Mouse (Mus musculus): Measurements from ENCODE around the gene Atp2b2. TPM values are rescaled to one million over a fixed set of nuclear protein-coding genes. Genes with fewer than 3 reads are reported as not detected.

The Atp2b2 gene
- polyA plus RNA-seq, 1 experiment from 2014 or later, result 0.97 TPM

- Histone ChIP-seq H3K9ac (ENCODE audit: low read length) (no peak overlapping the region), H3K4me1 (ENCODE audit: control insufficient read depth, insufficient read depth, low read length) (no peaks in the 10 kb centered on the region), H3K9me3 (replicated peaks; ENCODE audit: control insufficient read depth, low read length) (no peaks in the 10 kb centered on the region), H3K4me2 (ENCODE audit: low read depth, low read length) (no peak overlapping the region), H3K4me3 (replicated peaks; ENCODE audit: low read length) (no peak overlapping the region), H3K36me3 (ENCODE audit: control insufficient read depth, insufficient read depth, low read length) (no peaks in the 10 kb centered on the region), H3K27me3 (ENCODE audit: control insufficient read depth, insufficient read depth, low read length) (no peaks in the 10 kb centered on the region), H3K27ac (ENCODE audit: low read length) (no peak overlapping the region)
- WGBS, result 67% methylated on average over 8 of the region's 8 CpGs
- ATAC-seq (ENCODE audit: insufficient read depth, low FRiP score), result no peak
These were observed 9.6 kb downstream of the Atp2b2 start for GRCm38 (mm10) chr6:114032822-114033221.

GRCm38 (mm10) chr6:114023794-114024193, 18.6 kb downstream of the Atp2b2 start:
- no peak for ATAC-seq (ENCODE audit: insufficient read depth, low FRiP score)
- H3K4me2 ChIP-seq (ENCODE audit: low read depth, low read length), result no peak overlapping the region

DNA sequence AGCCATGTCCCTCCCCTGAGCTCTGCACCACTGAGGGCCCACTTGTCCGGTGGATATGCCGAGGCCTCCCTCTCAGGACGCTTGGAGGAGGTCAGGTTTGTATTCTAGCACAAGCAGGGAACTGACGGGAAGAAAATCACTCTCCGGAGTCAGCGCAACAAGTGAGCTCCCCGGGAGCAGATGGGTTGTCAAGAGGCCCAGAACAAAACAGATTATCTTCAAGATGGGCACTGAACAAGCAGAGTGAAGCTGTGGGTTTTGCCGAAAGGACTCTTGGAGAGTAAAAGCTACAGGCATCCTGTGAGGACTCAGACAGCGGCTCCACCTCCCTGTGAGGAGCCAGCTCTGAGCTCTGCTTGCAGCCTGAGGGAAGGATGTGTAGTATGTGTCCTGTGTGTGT, 20.3 kb downstream of the Atp2b2 start:
- H3K4me1 ChIP-seq (ENCODE audit: control insufficient read depth, insufficient read depth, low read length), result no peaks in the 10 kb centered on the region
- H3K4me2 ChIP-seq (ENCODE audit: low read depth, low read length), result no peak overlapping the region
- no peaks in the 10 kb centered on the region for H3K27me3 ChIP-seq (ENCODE audit: control insufficient read depth, insufficient read depth, low read length)
- H3K36me3 ChIP-seq (ENCODE audit: control insufficient read depth, insufficient read depth, low read length), result no peaks in the 10 kb centered on the region
- no peaks in the 10 kb centered on the region for H3K9me3 ChIP-seq (replicated peaks; ENCODE audit: control insufficient read depth, low read length)
- H3K4me3 ChIP-seq (replicated peaks; ENCODE audit: low read length), result no peak overlapping the region
- 79% methylated on average over 9 of the region's 9 CpGs for WGBS
- ATAC-seq (ENCODE audit: insufficient read depth, low FRiP score), result no peak
- no peak overlapping the region for H3K9ac ChIP-seq (ENCODE audit: low read length)
- H3K27ac ChIP-seq (ENCODE audit: low read length), result no peak overlapping the region

More at GRCm38 (mm10) chr6:114023794-114024193, 18.6 kb downstream of the Atp2b2 start:
- H3K36me3 ChIP-seq (ENCODE audit: control insufficient read depth, insufficient read depth, low read length), result no peaks in the 10 kb centered on the region
- 54% methylated on average over 2 of the region's 2 CpGs for WGBS
- no peak overlapping the region for H3K4me3 ChIP-seq (replicated peaks; ENCODE audit: low read length)
- no peak overlapping the region for H3K9ac ChIP-seq (ENCODE audit: low read length)
- H3K9me3 ChIP-seq (replicated peaks; ENCODE audit: control insufficient read depth, low read length), result no peaks in the 10 kb centered on the region
- H3K4me1 ChIP-seq (ENCODE audit: control insufficient read depth, insufficient read depth, low read length), result no peaks in the 10 kb centered on the region
- no peaks in the 10 kb centered on the region for H3K27me3 ChIP-seq (ENCODE audit: control insufficient read depth, insufficient read depth, low read length)
- no peak overlapping the region for H3K27ac ChIP-seq (ENCODE audit: low read length)

DNA sequence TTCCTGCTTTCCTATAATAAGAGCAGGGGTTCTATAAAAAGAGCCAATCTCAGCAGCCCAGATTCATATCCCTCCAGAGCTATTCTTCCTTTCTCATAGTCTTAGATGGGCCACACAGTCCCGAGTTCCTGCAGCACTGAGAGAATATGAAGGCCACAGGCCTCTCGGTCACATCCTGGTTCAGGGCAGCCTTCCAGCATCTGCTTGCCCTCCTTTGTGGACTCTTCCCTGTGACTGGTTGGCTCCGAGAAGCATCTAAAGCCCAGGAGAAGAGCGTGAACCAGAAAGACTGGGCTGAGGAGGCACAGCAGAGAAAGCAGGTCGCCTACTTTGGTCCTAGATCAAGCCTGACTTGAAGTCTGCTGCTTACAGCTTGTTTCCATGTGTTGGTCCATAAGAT, 28.6 kb downstream of the Atp2b2 start:
- Histone ChIP-seq H3K4me2 (ENCODE audit: low read depth, low read length) (no peak overlapping the region), H3K36me3 (ENCODE audit: control insufficient read depth, insufficient read depth, low read length) (no peaks in the 10 kb centered on the region), H3K27ac (ENCODE audit: low read length) (no peak overlapping the region), H3K4me3 (replicated peaks; ENCODE audit: low read length) (no peak overlapping the region), H3K9ac (ENCODE audit: low read length) (no peak overlapping the region), H3K9me3 (replicated peaks; ENCODE audit: control insufficient read depth, low read length) (no peaks in the 10 kb centered on the region), H3K27me3 (ENCODE audit: control insufficient read depth, insufficient read depth, low read length) (no peaks in the 10 kb centered on the region), H3K4me1 (ENCODE audit: control insufficient read depth, insufficient read depth, low read length) (no peaks in the 10 kb centered on the region)
- WGBS, result 70% methylated on average over 5 of the region's 5 CpGs
- no peak for ATAC-seq (ENCODE audit: insufficient read depth, low FRiP score)

DNA sequence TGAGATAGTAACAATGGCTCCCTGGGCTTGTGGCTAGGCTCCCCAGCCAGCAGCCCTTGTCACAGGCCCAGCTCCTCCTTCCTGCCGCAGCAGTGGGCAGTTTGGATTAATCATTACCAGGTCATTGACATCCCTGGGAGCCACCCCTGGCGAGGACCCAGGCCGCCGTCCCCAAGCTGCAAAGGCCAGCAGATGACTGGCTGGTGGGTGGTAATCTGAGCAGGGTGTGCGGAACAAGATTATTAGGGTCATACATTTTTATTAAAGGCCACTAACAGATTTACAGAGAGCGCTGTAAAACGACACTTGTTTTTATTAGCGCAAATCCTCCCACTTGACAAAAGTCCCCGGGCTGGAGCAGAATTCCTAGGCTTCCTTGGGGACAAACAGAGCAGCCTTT, 29.6 kb downstream of the Atp2b2 start:
- Histone ChIP-seq H3K4me2 (ENCODE audit: low read depth, low read length) (no peak overlapping the region), H3K4me3 (replicated peaks; ENCODE audit: low read length) (no peak overlapping the region), H3K4me1 (ENCODE audit: control insufficient read depth, insufficient read depth, low read length) (no peaks in the 10 kb centered on the region), H3K9me3 (replicated peaks; ENCODE audit: control insufficient read depth, low read length) (no peaks in the 10 kb centered on the region), H3K9ac (ENCODE audit: low read length) (no peak overlapping the region), H3K27ac (ENCODE audit: low read length) (no peak overlapping the region), H3K27me3 (ENCODE audit: control insufficient read depth, insufficient read depth, low read length) (no peaks in the 10 kb centered on the region), H3K36me3 (ENCODE audit: control insufficient read depth, insufficient read depth, low read length) (no peaks in the 10 kb centered on the region)
- ATAC-seq (ENCODE audit: insufficient read depth, low FRiP score), result peak; percentile 50; the same call in 1 of the 2 replicates
- WGBS, result 12% methylated on average over 9 of the region's 9 CpGs

DNA sequence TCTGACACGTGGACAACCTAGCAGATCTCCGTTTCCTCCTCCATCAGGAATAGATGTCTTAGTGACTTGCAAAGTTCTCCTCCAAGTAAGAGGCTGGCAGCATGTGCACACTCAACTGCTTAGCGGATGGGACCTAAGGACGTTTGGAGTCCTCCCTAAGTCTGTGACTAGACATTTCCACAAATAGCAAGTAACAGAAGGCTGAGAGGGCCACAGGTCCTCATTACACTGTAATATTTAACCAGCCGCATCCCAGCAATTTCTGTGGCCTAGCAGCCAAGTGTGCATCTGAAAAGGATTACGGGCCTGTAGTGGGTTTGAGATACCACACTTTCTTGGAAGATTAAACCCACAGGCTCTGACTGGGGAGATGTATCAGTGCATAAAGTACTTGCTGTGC, 30.4 kb downstream of the Atp2b2 start:
- 77% methylated on average over 6 of the region's 6 CpGs for WGBS
- Histone ChIP-seq H3K36me3 (ENCODE audit: control insufficient read depth, insufficient read depth, low read length) (no peaks in the 10 kb centered on the region), H3K27ac (ENCODE audit: low read length) (no peak overlapping the region), H3K9me3 (replicated peaks; ENCODE audit: control insufficient read depth, low read length) (no peaks in the 10 kb centered on the region), H3K9ac (ENCODE audit: low read length) (no peak overlapping the region), H3K4me3 (replicated peaks; ENCODE audit: low read length) (no peak overlapping the region), H3K4me2 (ENCODE audit: low read depth, low read length) (no peak overlapping the region), H3K4me1 (ENCODE audit: control insufficient read depth, insufficient read depth, low read length) (no peaks in the 10 kb centered on the region), H3K27me3 (ENCODE audit: control insufficient read depth, insufficient read depth, low read length) (no peaks in the 10 kb centered on the region)
- ATAC-seq (ENCODE audit: insufficient read depth, low FRiP score), result no peak

DNA sequence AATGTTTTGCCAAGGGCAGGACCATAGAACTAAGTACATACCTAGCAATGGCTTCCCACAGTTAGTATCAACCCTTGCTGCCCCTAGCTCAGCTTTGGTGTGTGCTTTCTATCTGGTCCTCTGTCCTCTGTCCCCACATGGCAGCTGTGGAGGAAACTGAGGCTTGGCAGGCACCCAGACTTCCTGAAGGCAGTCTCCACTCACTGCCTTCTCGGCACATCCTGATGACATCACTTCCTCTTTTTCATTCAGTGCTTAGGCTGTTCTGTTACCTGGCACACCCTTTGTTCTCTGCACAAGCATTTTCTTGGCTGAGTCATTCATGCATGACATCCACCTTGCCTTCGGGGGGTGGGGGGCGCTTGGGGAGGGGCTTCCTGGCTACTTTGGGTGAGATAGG, 38.6 kb downstream of the Atp2b2 start:
- ATAC-seq (ENCODE audit: insufficient read depth, low FRiP score), result no peak
- Histone ChIP-seq H3K4me2 (ENCODE audit: low read depth, low read length) (no peak overlapping the region), H3K9me3 (replicated peaks; ENCODE audit: control insufficient read depth, low read length) (no peaks in the 10 kb centered on the region), H3K27ac (ENCODE audit: low read length) (no peak overlapping the region), H3K4me1 (ENCODE audit: control insufficient read depth, insufficient read depth, low read length) (no peaks in the 10 kb centered on the region), H3K27me3 (ENCODE audit: control insufficient read depth, insufficient read depth, low read length) (no peaks in the 10 kb centered on the region), H3K36me3 (ENCODE audit: control insufficient read depth, insufficient read depth, low read length) (no peaks in the 10 kb centered on the region), H3K9ac (ENCODE audit: low read length) (no peak overlapping the region), H3K4me3 (replicated peaks; ENCODE audit: low read length) (no peak overlapping the region)
- WGBS, result 64% methylated on average over 3 of the region's 3 CpGs

DNA sequence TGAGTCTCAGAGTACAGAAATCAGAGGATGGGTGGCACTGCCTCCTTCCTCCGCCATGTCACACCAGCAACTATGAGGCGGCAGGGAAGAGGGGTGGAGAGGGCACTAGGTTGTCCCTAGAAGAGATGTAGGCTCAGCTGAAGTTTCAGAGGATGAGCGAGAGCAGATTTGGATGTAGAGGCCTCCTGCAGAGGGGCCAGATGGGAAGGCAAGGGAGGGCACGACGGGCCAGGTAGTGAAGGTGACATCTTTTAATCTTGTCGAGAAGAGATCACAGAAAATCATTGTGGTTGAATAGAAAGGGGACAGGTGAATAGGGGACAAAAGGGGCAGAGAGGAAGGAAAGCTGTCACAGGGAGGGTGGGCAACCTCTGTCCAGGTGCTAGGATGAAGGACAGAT, 41.5 kb downstream of the Atp2b2 start:
- ATAC-seq (ENCODE audit: insufficient read depth, low FRiP score), result no peak
- H3K4me3 ChIP-seq (replicated peaks; ENCODE audit: low read length), result no peak overlapping the region
- no peaks in the 10 kb centered on the region for H3K36me3 ChIP-seq (ENCODE audit: control insufficient read depth, insufficient read depth, low read length)
- no peak overlapping the region for H3K27ac ChIP-seq (ENCODE audit: low read length)
- no peaks in the 10 kb centered on the region for H3K4me1 ChIP-seq (ENCODE audit: control insufficient read depth, insufficient read depth, low read length)
- WGBS, result 63% methylated on average over 6 of the region's 6 CpGs
- H3K27me3 ChIP-seq (ENCODE audit: control insufficient read depth, insufficient read depth, low read length), result no peaks in the 10 kb centered on the region
- no peak overlapping the region for H3K9ac ChIP-seq (ENCODE audit: low read length)
- H3K9me3 ChIP-seq (replicated peaks; ENCODE audit: control insufficient read depth, low read length), result no peaks in the 10 kb centered on the region
- H3K4me2 ChIP-seq (ENCODE audit: low read depth, low read length), result no peak overlapping the region

- 40% methylated on average over 7 of the region's 7 CpGs for WGBS
- no peak overlapping the region for H3K27ac ChIP-seq (ENCODE audit: low read length)
These were observed 42.1 kb downstream of the Atp2b2 start for GRCm38 (mm10) chr6:114000304-114000703.

DNA sequence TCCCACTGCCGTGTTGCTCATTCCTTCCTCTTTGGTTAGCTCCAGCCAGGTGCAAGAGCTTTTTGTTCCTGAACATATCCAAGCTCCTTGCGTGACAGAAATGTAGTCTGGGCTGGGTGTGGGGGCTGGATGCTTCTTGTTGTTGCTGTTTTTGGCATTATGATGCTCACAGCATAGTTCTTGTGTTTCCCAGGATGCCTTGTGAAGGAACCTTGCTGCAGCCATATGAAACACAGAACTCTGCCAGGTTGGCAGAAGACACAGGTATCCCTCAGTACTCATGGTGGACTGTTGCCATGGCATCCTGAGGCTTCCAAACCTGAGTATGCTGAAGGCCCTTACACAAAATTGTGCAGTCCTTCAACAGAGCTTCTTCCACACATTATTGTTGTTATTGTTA, 44.0 kb downstream of the Atp2b2 start:
- Histone ChIP-seq H3K9ac (ENCODE audit: low read length) (no peak overlapping the region), H3K9me3 (replicated peaks; ENCODE audit: control insufficient read depth, low read length) (no peaks in the 10 kb centered on the region), H3K27me3 (ENCODE audit: control insufficient read depth, insufficient read depth, low read length) (no peaks in the 10 kb centered on the region), H3K4me1 (ENCODE audit: control insufficient read depth, insufficient read depth, low read length) (no peaks in the 10 kb centered on the region), H3K4me3 (replicated peaks; ENCODE audit: low read length) (no peak overlapping the region), H3K27ac (ENCODE audit: low read length) (no peak overlapping the region), H3K4me2 (ENCODE audit: low read depth, low read length) (no peak overlapping the region), H3K36me3 (ENCODE audit: control insufficient read depth, insufficient read depth, low read length) (no peaks in the 10 kb centered on the region)
- 86% methylated on average over 2 of the region's 2 CpGs for WGBS
- ATAC-seq (ENCODE audit: insufficient read depth, low FRiP score), result no peak

More at GRCm38 (mm10) chr6:114000304-114000703, 42.1 kb downstream of the Atp2b2 start:
- Histone ChIP-seq H3K9ac (ENCODE audit: low read length) (no peak overlapping the region), H3K27me3 (ENCODE audit: control insufficient read depth, insufficient read depth, low read length) (no peaks in the 10 kb centered on the region), H3K4me1 (ENCODE audit: control insufficient read depth, insufficient read depth, low read length) (no peaks in the 10 kb centered on the region), H3K9me3 (replicated peaks; ENCODE audit: control insufficient read depth, low read length) (no peaks in the 10 kb centered on the region), H3K4me2 (ENCODE audit: low read depth, low read length) (no peak overlapping the region), H3K36me3 (ENCODE audit: control insufficient read depth, insufficient read depth, low read length) (no peaks in the 10 kb centered on the region), H3K4me3 (replicated peaks; ENCODE audit: low read length) (no peak overlapping the region)
- ATAC-seq (ENCODE audit: insufficient read depth, low FRiP score), result no peak
